Mouse (Mus musculus) naive thymus-derived CD4-positive, alpha-beta T cell, adult 5 months (primary cell): Measurements from ENCODE around the gene Cdkl2. TPM values are rescaled to one million over a fixed set of nuclear protein-coding genes. Genes with fewer than 3 reads are reported as not detected.

Experiments
- polyA plus RNA-seq: library from polyadenylated mRNA; unstranded; fragments of 100-300 nt; shearing (Covaris generic); gene quantifications from one replicate; pipeline ENCODE4 v1.2.1, GENCODE M21; 2017

The Cdkl2 gene
- polyA plus RNA-seq, result 1.2 TPM

GRCm38 (mm10) chr5:92043783-92044182 is at the start of gene Cdkl2:
TSS of gene Cdkl2 (minus strand) at chr5:92043883.

GRCm38 (mm10) chr5:92083417-92084038 is 39.8 kb upstream of the Cdkl2 start, which contains the start of gene G3bp2:
TSS of gene G3bp2 (minus strand) at chr5:92083719.

GRCm38 (mm10) chr5:91987236-91987635 is 56.4 kb downstream of the Cdkl2 start, which contains the start of gene Odaph:
TSS of gene Odaph (plus strand) at chr5:91987475.

GRCm38 (mm10) chr5:91962639-91963440 is 80.8 kb downstream of the Cdkl2 start, which contains the start of gene Rchy1:
TSS of gene Rchy1 (minus strand) at chr5:91963068.

Other genes starting within 250 kb of the Cdkl2 start
- gene Rchy1, start 80.8 kb downstream of the Cdkl2 start, polyA plus RNA-seq, result 121 TPM
- gene Odaph, start 56.4 kb downstream of the Cdkl2 start, polyA plus RNA-seq, result not detected
- 211 TPM for gene G3bp2, start 39.8 kb upstream of the Cdkl2 start, polyA plus RNA-seq
- 71.9 TPM for gene Uso1, start 94.1 kb upstream of the Cdkl2 start, polyA plus RNA-seq
- gene U90926, start 171.5 kb upstream of the Cdkl2 start, polyA plus RNA-seq, result not detected
- not detected for gene Ppef2, start 212.4 kb upstream of the Cdkl2 start, polyA plus RNA-seq
- gene Naaa, start 234.3 kb upstream of the Cdkl2 start, polyA plus RNA-seq, result 7.2 TPM